Mouse (Mus musculus): ENCODE data around the gene Acmsd. TPM values are rescaled to one million over a fixed set of nuclear protein-coding genes. Genes with fewer than 3 reads are reported as not detected.

Acmsd gene
- not detected in 2 replicates for total RNA-seq (2014; rRNA removed)
- polyA plus RNA-seq (2015; fragmentation: Nextera tagmentation; extraction: Ambion mirVana): not detected in 2 replicates

GRCm38 (mm10) chr1:127729096-127729495 is at the start of gene Acmsd:
TSS of gene Acmsd (plus strand) at chr1:127729413.
- Histone ChIP-seq H3K9me3 (ENCODE audit: low read length) (no peaks in the 10 kb centered on the region), H3K27ac (no peak within 1 kb of the TSS), H3K4me1 (ENCODE audit: insufficient read depth, low read length) (no peaks in the 10 kb centered on the region), H3K4me3 (ENCODE audit: low read length) (no peak within 1 kb of the TSS), H3K36me3 (ENCODE audit: insufficient read depth, low read length) (no peaks in the 10 kb centered on the region), H3K9ac (replicated peaks; ENCODE audit: low read length) (no peak within 1 kb of the TSS), H3K4me2 (ENCODE audit: low read depth, low read length) (no peak within 1 kb of the TSS), H3K27me3 (ENCODE audit: insufficient read depth, low read length) (no peaks in the 10 kb centered on the region)
- WGBS: 84% methylated on average over 4 of the region's 4 CpGs
- DNase-seq (ENCODE audit: low spot score) (no peak), ATAC-seq (no peak)
- TF ChIP-seq CTCF (IDR thresholded peaks at IDR 0.05; ENCODE audit: low read depth): no peak

DNA sequence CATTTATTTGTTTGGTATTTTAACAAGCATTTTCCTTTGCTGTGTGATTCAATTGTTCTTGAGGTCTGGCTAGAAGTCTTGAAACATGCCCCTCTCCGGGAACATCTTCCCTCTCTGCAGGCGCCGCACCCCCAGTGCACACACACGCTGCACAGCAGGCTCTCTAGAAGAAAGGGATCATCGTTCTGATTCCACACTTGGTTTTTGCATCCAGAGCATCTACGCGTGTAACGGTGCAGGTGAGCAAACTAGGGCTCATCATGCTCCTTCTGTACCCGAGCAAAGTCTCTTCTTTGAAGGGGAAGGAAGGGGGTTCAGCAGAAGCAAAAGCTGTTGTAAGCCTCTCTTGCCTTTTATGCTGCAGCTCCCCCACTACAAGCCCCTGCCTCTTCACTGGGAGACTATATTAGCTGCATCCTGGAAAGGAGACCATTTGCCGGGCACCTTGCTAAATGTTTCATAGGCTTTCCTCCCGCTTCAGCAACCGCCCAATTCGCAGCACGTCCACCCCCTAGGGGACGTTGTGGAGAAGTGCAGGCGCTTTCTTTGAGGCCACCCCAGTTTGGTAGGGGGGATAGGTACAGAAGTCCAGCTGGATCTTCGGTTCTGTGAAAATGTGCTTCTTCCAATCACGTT is 49.6 kb upstream of the Acmsd start, which contains the start of gene Tmem163:
Tmem163 (minus strand) TSS at position 51 of the 636 bp plus-strand sequence.
- peak; percentile 83 for TF ChIP-seq CTCF (IDR thresholded peaks at IDR 0.05; ENCODE audit: low read depth)
- Histone ChIP-seq H3K9me3 (ENCODE audit: low read length) (no peaks in the 10 kb centered on the region), H3K4me1 (ENCODE audit: insufficient read depth, low read length) (peaks cover 6% of the 10 kb centered on the region), H3K27me3 (ENCODE audit: insufficient read depth, low read length) (peaks cover 8% of the 10 kb centered on the region; the same call in 1 of the 2 replicates), H3K36me3 (ENCODE audit: insufficient read depth, low read length) (no peaks in the 10 kb centered on the region), H3K27ac (no peak within 1 kb of the TSS), H3K9ac (replicated peaks; ENCODE audit: low read length) (no peak within 1 kb of the TSS), H3K4me2 (ENCODE audit: low read depth, low read length) (peak within 1 kb of the TSS; percentile 88), H3K4me3 (ENCODE audit: low read length) (peak within 1 kb of the TSS; percentile 65)
- peak; percentile 18; the same call in 1 of the 2 replicates for ATAC-seq
- WGBS: 13% methylated on average over 18 of the region's 18 CpGs
- DNase-seq (ENCODE audit: low spot score): peak; percentile 82

- Histone ChIP-seq H3K27me3 (ENCODE audit: insufficient read depth, low read length) (no peaks in the 10 kb centered on the region), H3K27ac (no peak overlapping the region), H3K4me2 (ENCODE audit: low read depth, low read length) (no peak overlapping the region), H3K4me3 (ENCODE audit: low read length) (no peak overlapping the region), H3K36me3 (ENCODE audit: insufficient read depth, low read length) (no peaks in the 10 kb centered on the region), H3K9me3 (ENCODE audit: low read length) (no peaks in the 10 kb centered on the region), H3K4me1 (ENCODE audit: insufficient read depth, low read length) (no peaks in the 10 kb centered on the region), H3K9ac (replicated peaks; ENCODE audit: low read length) (no peak overlapping the region)
- TF ChIP-seq CTCF (IDR thresholded peaks at IDR 0.05; ENCODE audit: low read depth): peak; percentile 48
- DNase-seq (ENCODE audit: low spot score) (peak; percentile 58), ATAC-seq (no peak)
- WGBS: 24% methylated on average over 2 of the region's 2 CpGs
Measured at GRCm38 (mm10) chr1:127696533-127696932, 32.7 kb upstream of the Acmsd start.

DNA sequence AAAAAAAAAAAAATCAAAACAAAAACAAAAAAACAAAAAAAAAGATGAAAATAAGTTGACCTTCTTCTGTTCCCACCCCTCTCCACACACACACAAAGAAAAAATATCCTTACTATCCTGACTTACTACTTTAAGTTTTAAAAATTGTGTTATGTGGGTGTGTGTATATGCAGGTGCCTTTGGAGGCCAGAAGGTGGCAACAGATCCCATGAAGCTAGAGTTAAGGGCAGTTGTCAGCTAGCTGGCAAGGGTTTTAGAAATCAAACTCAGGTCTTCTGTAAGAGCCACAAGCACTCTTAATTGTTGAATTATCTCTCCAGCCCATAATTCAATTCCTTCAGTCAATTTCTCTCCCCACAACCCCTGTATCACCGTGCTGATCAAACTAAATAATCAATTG is 27.0 kb upstream of the Acmsd start:
- WGBS: 86% methylated on average over 1 of the region's 1 CpGs
- DNase-seq (ENCODE audit: low spot score) (peak; percentile 21), ATAC-seq (no peak)
- H3K4me1 ChIP-seq (ENCODE audit: insufficient read depth, low read length): no peaks in the 10 kb centered on the region
- TF ChIP-seq CTCF (IDR thresholded peaks at IDR 0.05; ENCODE audit: low read depth): peak; percentile 52
- no peaks in the 10 kb centered on the region for H3K36me3 ChIP-seq (ENCODE audit: insufficient read depth, low read length)
- H3K4me2 ChIP-seq (ENCODE audit: low read depth, low read length): no peak overlapping the region
- no peak overlapping the region for H3K27ac ChIP-seq
- no peak overlapping the region for H3K4me3 ChIP-seq (ENCODE audit: low read length)
- no peak overlapping the region for H3K9ac ChIP-seq (replicated peaks; ENCODE audit: low read length)
- H3K27me3 ChIP-seq (ENCODE audit: insufficient read depth, low read length): no peaks in the 10 kb centered on the region
- H3K9me3 ChIP-seq (ENCODE audit: low read length): no peaks in the 10 kb centered on the region

GRCm38 (mm10) chr1:127706269-127706668 is 22.9 kb upstream of the Acmsd start:
- no peak for TF ChIP-seq CTCF (IDR thresholded peaks at IDR 0.05; ENCODE audit: low read depth)
- Histone ChIP-seq H3K27ac (no peak overlapping the region), H3K9me3 (ENCODE audit: low read length) (no peaks in the 10 kb centered on the region), H3K4me3 (ENCODE audit: low read length) (no peak overlapping the region), H3K9ac (replicated peaks; ENCODE audit: low read length) (no peak overlapping the region), H3K4me2 (ENCODE audit: low read depth, low read length) (no peak overlapping the region), H3K4me1 (ENCODE audit: insufficient read depth, low read length) (no peaks in the 10 kb centered on the region), H3K36me3 (ENCODE audit: insufficient read depth, low read length) (no peaks in the 10 kb centered on the region), H3K27me3 (ENCODE audit: insufficient read depth, low read length) (no peaks in the 10 kb centered on the region)
- ATAC-seq (peak; percentile 62), DNase-seq (ENCODE audit: low spot score) (peak; percentile 59)
- WGBS: 36% methylated on average over 5 of the region's 5 CpGs

GRCm38 (mm10) chr1:127716441-127716840 is 12.8 kb upstream of the Acmsd start:
- no peak for ATAC-seq
- no peak for DNase-seq (ENCODE audit: low spot score)
- Histone ChIP-seq H3K4me1 (ENCODE audit: insufficient read depth, low read length) (no peaks in the 10 kb centered on the region), H3K27me3 (ENCODE audit: insufficient read depth, low read length) (no peaks in the 10 kb centered on the region), H3K9me3 (ENCODE audit: low read length) (no peaks in the 10 kb centered on the region), H3K36me3 (ENCODE audit: insufficient read depth, low read length) (no peaks in the 10 kb centered on the region), H3K9ac (replicated peaks; ENCODE audit: low read length) (no peak overlapping the region), H3K27ac (no peak overlapping the region), H3K4me3 (ENCODE audit: low read length) (no peak overlapping the region), H3K4me2 (ENCODE audit: low read depth, low read length) (no peak overlapping the region)
- WGBS: 84% methylated on average over 8 of the region's 8 CpGs
- TF ChIP-seq CTCF (IDR thresholded peaks at IDR 0.05; ENCODE audit: low read depth): no peak

DNA sequence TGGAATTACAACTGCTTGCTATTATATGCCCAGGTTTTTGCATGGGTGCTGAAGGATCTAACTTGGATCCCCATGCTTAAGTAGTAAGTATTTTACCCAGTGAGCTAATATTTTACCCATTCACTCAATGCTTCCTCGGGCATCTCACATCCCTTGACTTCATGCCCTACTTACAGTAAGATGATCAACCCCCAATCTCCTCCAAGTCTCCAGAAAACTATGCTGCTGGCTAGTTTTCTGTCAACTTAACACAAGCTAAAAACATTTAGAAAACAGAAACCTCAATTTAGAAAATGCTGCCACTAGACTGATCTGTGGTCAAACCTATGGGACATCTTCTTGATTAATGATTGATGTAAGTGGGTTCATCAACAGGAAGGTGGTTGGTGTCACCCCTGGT is 10.9 kb upstream of the Acmsd start:
- H3K9ac ChIP-seq (replicated peaks; ENCODE audit: low read length): no peak overlapping the region
- ATAC-seq (no peak), DNase-seq (ENCODE audit: low spot score) (no peak)
- 97% methylated on average over 1 of the region's 1 CpGs for WGBS
- no peaks in the 10 kb centered on the region for H3K4me1 ChIP-seq (ENCODE audit: insufficient read depth, low read length)
- no peaks in the 10 kb centered on the region for H3K9me3 ChIP-seq (ENCODE audit: low read length)
- no peak overlapping the region for H3K4me2 ChIP-seq (ENCODE audit: low read depth, low read length)
- H3K27me3 ChIP-seq (ENCODE audit: insufficient read depth, low read length): no peaks in the 10 kb centered on the region
- TF ChIP-seq CTCF (IDR thresholded peaks at IDR 0.05; ENCODE audit: low read depth): no peak
- H3K36me3 ChIP-seq (ENCODE audit: insufficient read depth, low read length): no peaks in the 10 kb centered on the region
- no peak overlapping the region for H3K4me3 ChIP-seq (ENCODE audit: low read length)
- no peak overlapping the region for H3K27ac ChIP-seq

Data from hindbrain, postnatal 0 days (tissue).